Mouse (Mus musculus) hindbrain, embryonic 11.5 days (tissue): ENCODE measurements around the gene Mroh3. TPM values are rescaled to one million over a fixed set of nuclear protein-coding genes. Genes with fewer than 3 reads are reported as not detected.

Source experiments
- ATAC-seq: fragments of 200-750 bp; cut with Nextera tagmentation; 2 replicates; pipeline ENCODE4 v1.8.0; 2017; ENCODE audit warnings: mild to moderate bottlenecking, moderate TSS enrichment, moderate library complexity; ENCODE audit not compliant: low FRiP score
- DNase-seq: peaks from one replicate; pipeline ENCODE4 v3.0.0-alpha.2; 2015; ENCODE audit warnings: low spot score
- H3K27ac ChIP-seq: fragments of 300-500 bp; sonication (generic); 2 replicates; pipeline ENCODE4 v1.5.1; 2014; ENCODE audit warnings: mild to moderate bottlenecking, low read depth, low read length
- H3K27me3 ChIP-seq: fragments of 300-500 bp; sonication (generic); 2 replicates; pipeline ENCODE4 v1.6.1; 2014; ENCODE audit warnings: mild to moderate bottlenecking, low read length, moderate library complexity, mixed read lengths; ENCODE audit not compliant: control insufficient read depth, insufficient read depth
- H3K36me3 ChIP-seq: fragments of 300-500 bp; sonication (generic); 2 replicates; pipeline ENCODE4 v1.6.1; 2014; ENCODE audit warnings: mild to moderate bottlenecking, low read length, moderate library complexity, mixed read lengths; ENCODE audit not compliant: control insufficient read depth, insufficient read depth
- H3K4me1 ChIP-seq: fragments of 300-500 bp; sonication (generic); replicated peaks from 2 replicates; pipeline ENCODE4 v1.6.1; 2014; ENCODE audit warnings: low read length, mixed read lengths; ENCODE audit not compliant: control insufficient read depth, insufficient read depth
- H3K4me2 ChIP-seq: fragments of 300-500 bp; sonication (generic); replicated peaks from 2 replicates; pipeline ENCODE4 v1.6.1; 2014; ENCODE audit warnings: mild to moderate bottlenecking, low read depth, low read length
- H3K4me3 ChIP-seq: fragments of 300-500 bp; sonication (generic); 2 replicates; pipeline ENCODE4 v1.5.1; 2014; ENCODE audit warnings: low read depth, low read length
- H3K9ac ChIP-seq: fragments of 300-500 bp; sonication (generic); 2 replicates; pipeline ENCODE4 v1.6.1; 2014; ENCODE audit warnings: low read depth, low read length
- H3K9me3 ChIP-seq: fragments of 300-500 bp; sonication (generic); 2 replicates; pipeline ENCODE4 v1.6.1; 2016; ENCODE audit warnings: low read length; ENCODE audit not compliant: control insufficient read depth
- WGBS: fragments of 180-500 bp; shearing (Covaris S2); extraction: QIAGEN DNeasy Blood & Tissue Kit; methylation state at CpG from one replicate; pipeline ENCODE4 v1.1.7; 2014; 5-methylcytosine and 5-hydroxymethylcytosine counted together
- polyA plus RNA-seq: library from polyadenylated mRNA; unstranded; fragments of >200 nt; fragmentation: Nextera tagmentation; extraction: Ambion mirVana; gene quantifications from 2 replicates; pipeline ENCODE4 v1.2.1, GENCODE M21; 2014

Gene Mroh3
- polyA plus RNA-seq, 1 experiment from 2014 or later, result 0.32 TPM

GRCm38 (mm10) chr1:136232986-136233790 is 20.6 kb upstream of the Mroh3 start:
- H3K4me2 ChIP-seq, result peak overlapping the region; percentile 73
- peak overlapping the region; percentile 77 for H3K9ac ChIP-seq
- H3K27ac ChIP-seq, result peak overlapping the region; percentile 78
- ATAC-seq (peak; percentile 10), DNase-seq (peak; percentile 66)
- no peaks in the 10 kb centered on the region for H3K9me3 ChIP-seq
- no peaks in the 10 kb centered on the region for H3K36me3 ChIP-seq
- H3K4me3 ChIP-seq, result peak overlapping the region; percentile 64
- peaks cover 37% of the 10 kb centered on the region for H3K4me1 ChIP-seq
- WGBS, result under 1% methylated on average over 23 of the region's 23 CpGs
- H3K27me3 ChIP-seq, result no peaks in the 10 kb centered on the region

- peak overlapping the region; percentile 77 for H3K9ac ChIP-seq
- peak; percentile 43 for DNase-seq
These were observed 19.8 kb upstream of the Mroh3 start for GRCm38 (mm10) chr1:136232285-136232926.

DNA sequence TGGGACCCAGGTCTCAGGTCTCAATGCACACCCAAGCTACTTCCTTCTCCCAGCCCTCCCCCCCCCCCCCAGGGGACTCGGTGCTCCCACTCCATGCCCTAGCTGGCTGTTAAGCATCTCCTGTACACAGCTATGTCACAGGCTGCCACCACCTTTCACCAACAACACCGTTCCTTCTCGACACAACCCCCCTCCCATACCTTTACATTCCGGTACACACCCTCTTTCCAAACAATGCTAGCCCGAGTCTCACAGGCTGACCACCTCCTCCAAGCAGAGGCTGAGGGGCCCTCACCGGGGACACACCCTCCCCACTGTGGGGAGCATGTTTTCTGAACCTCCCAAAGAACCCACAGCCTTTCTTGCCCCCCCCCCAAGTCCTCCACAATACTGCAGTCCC is 19.0 kb upstream of the Mroh3 start:
- H3K9ac ChIP-seq, result peak overlapping the region; percentile 38
- H3K4me1 ChIP-seq, result peaks cover 40% of the 10 kb centered on the region
- no peaks in the 10 kb centered on the region for H3K27me3 ChIP-seq
- H3K27ac ChIP-seq, result no peak overlapping the region
- WGBS, result under 1% methylated on average over 6 of the region's 6 CpGs
- ATAC-seq, result no peak
- no peaks in the 10 kb centered on the region for H3K9me3 ChIP-seq
- H3K36me3 ChIP-seq, result no peaks in the 10 kb centered on the region
- DNase-seq, result no peak
- H3K4me3 ChIP-seq, result peak overlapping the region; percentile 64
- H3K4me2 ChIP-seq, result peak overlapping the region; percentile 73

More at GRCm38 (mm10) chr1:136232285-136232926, 19.8 kb upstream of the Mroh3 start:
- peaks cover 40% of the 10 kb centered on the region for H3K4me1 ChIP-seq
- peak overlapping the region; percentile 64 for H3K4me3 ChIP-seq
- H3K36me3 ChIP-seq, result no peaks in the 10 kb centered on the region
- H3K4me2 ChIP-seq, result peak overlapping the region; percentile 73
- 0% methylated on average over 9 of the region's 9 CpGs for WGBS
- ATAC-seq, result no peak
- no peaks in the 10 kb centered on the region for H3K9me3 ChIP-seq
- H3K27me3 ChIP-seq, result no peaks in the 10 kb centered on the region
- no peak overlapping the region for H3K27ac ChIP-seq

DNA sequence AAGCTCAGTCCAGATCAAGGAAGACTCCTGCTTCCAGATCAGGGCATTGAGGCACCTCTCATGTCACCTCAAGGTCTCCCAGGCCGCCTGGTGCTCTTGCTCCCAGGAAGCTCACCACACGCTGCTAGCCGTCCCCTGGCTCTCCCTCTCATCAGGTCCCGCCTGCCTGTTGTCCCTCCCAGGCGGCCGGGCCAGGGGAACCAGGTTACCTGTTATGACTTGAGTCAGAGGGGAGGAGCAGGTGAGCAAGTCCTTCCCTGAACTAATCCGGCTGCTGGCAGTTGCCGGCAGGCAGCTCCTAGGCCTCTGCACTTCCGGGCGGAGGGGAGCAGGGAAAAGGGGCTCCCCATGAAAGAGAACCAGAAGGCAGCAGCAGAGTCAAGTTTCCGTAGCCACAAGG is 17.6 kb upstream of the Mroh3 start:
- Histone ChIP-seq H3K27ac (no peak overlapping the region), H3K36me3 (no peaks in the 10 kb centered on the region), H3K4me3 (peak overlapping the region; percentile 10; the same call in 1 of the 2 replicates), H3K27me3 (no peaks in the 10 kb centered on the region), H3K4me2 (peak overlapping the region; percentile 73), H3K9me3 (no peaks in the 10 kb centered on the region), H3K9ac (peak overlapping the region; percentile 42; the same call in 1 of the 2 replicates), H3K4me1 (peaks cover 40% of the 10 kb centered on the region)
- WGBS, result 17% methylated on average over 11 of the region's 11 CpGs
- no peak for ATAC-seq
- peak; percentile 17 for DNase-seq

- H3K4me1 ChIP-seq, result peaks cover 40% of the 10 kb centered on the region
These were observed 16.4 kb upstream of the Mroh3 start for GRCm38 (mm10) chr1:136229040-136229373.

DNA sequence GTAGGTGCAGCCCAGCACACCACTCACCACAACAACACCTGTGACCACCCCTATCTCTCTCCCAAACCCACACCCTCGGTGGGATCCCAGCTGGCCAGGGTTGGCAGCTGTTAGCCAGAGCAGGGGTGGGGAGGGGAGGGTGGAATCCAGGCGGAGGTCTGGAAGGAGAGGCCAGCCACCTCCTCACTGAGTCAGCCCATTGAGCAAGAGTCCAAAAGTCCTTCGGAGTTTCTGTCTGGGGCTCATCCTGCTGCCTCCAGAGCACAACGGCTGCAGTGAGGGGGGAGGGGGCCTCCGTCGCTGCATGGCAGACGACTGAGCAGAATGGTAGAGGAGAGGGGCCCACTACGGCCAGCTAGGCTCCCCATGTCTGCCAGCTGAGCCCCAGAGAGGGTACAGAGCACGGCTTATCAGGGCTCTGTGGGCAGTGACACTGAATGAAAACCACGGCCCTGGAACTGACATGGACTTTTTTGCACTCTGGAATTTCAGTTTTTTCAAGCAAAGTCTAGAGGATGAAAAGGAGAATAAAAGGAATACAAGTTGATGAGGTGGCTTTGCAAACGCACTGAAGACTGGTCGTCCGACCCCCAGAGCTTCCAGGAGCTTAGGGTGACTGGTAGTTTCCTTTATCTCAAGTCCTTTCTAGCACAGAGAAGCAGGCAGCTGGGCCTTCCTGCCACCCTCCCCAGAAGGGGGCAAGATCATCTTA is 15.9 kb upstream of the Mroh3 start:
- Histone ChIP-seq H3K4me3 (no peak overlapping the region), H3K27ac (0 out of 2 replicates have a peak overlapping the region, but pooled peaks have one; percentile 19), H3K36me3 (no peaks in the 10 kb centered on the region; the same call in 1 of the 2 replicates), H3K9me3 (no peaks in the 10 kb centered on the region), H3K9ac (peak overlapping the region; percentile 31), H3K4me1 (peaks cover 40% of the 10 kb centered on the region), H3K27me3 (no peaks in the 10 kb centered on the region), H3K4me2 (peak overlapping the region; percentile 6; the same call in 1 of the 2 replicates)
- DNase-seq, result peak; percentile 42
- 11% methylated on average over 13 of the region's 13 CpGs for WGBS
- peak; percentile 65 for ATAC-seq

More at GRCm38 (mm10) chr1:136229040-136229373, 16.4 kb upstream of the Mroh3 start:
- no peaks in the 10 kb centered on the region for H3K36me3 ChIP-seq
- peak overlapping the region; percentile 11; the same call in 1 of the 2 replicates for H3K4me2 ChIP-seq
- peak; percentile 41 for DNase-seq
- 12% methylated on average over 6 of the region's 6 CpGs for WGBS
- peak; percentile 31 for ATAC-seq
- H3K27ac ChIP-seq, result 0 out of 2 replicates have a peak overlapping the region, but pooled peaks have one; percentile 19
- H3K9ac ChIP-seq, result peak overlapping the region; percentile 31
- no peak overlapping the region for H3K4me3 ChIP-seq
- H3K9me3 ChIP-seq, result no peaks in the 10 kb centered on the region
- H3K27me3 ChIP-seq, result no peaks in the 10 kb centered on the region

DNA sequence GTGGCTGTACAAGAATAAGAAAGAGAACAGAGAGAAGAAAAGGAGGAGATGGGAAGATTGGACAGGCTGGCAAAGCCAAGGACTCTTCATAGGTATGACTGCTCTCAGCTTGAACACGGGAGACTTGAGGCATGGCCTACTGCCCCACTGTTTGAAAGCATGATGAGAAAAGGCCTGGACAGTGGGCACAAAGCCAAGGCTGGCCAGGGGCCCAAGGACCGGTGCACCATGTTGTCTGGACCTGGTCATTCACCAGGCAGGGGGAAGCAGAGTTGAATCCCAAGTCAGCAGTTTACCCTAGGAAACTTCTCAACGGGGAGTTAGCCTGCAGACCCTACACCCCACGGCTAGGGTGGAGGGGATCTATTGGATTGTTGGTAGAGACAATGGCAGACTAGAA is 15.2 kb upstream of the Mroh3 start:
- 75% methylated on average over 4 of the region's 4 CpGs for WGBS
- H3K4me1 ChIP-seq, result peaks cover 39% of the 10 kb centered on the region
- H3K27ac ChIP-seq, result no peak overlapping the region
- no peaks in the 10 kb centered on the region for H3K9me3 ChIP-seq
- no peak overlapping the region for H3K4me2 ChIP-seq
- no peak overlapping the region for H3K9ac ChIP-seq
- DNase-seq (no peak), ATAC-seq (no peak)
- no peaks in the 10 kb centered on the region for H3K27me3 ChIP-seq
- no peak overlapping the region for H3K4me3 ChIP-seq
- no peaks in the 10 kb centered on the region; the same call in 1 of the 2 replicates for H3K36me3 ChIP-seq

GRCm38 (mm10) chr1:136226626-136227025 is 14.0 kb upstream of the Mroh3 start:
- Histone ChIP-seq H3K4me3 (no peak overlapping the region), H3K4me2 (no peak overlapping the region), H3K9ac (no peak overlapping the region), H3K4me1 (peaks cover 34% of the 10 kb centered on the region), H3K36me3 (no peaks in the 10 kb centered on the region; the same call in 1 of the 2 replicates), H3K9me3 (no peaks in the 10 kb centered on the region), H3K27ac (no peak overlapping the region), H3K27me3 (no peaks in the 10 kb centered on the region)
- 89% methylated on average over 8 of the region's 8 CpGs for WGBS
- DNase-seq (no peak), ATAC-seq (no peak)
